Mouse (Mus musculus): ENCODE measurements around the gene Tox4. TPM values are rescaled to one million over a fixed set of nuclear protein-coding genes. Genes with fewer than 3 reads are reported as not detected.

Tox4 gene
- 10.3 and 13.9 TPM in 2 replicates for polyA plus RNA-seq (2012; ENCODE audit: insufficient read depth, insufficient read length, missing spikeins)

- Histone ChIP-seq H3K4me1 (ENCODE audit: control insufficient read depth, insufficient read depth, insufficient read length, low read length) (no peaks in the 10 kb centered on the region), H3K27ac (replicated peaks; ENCODE audit: low read depth, low read length) (peak within 1 kb of the TSS; percentile 76), H3K4me3 (ENCODE audit: insufficient read depth, low read depth, low read length) (peak within 1 kb of the TSS; percentile 85)
Observed at GRCm38 (mm10) chr14:52278932-52279746, at the start of gene Tox4, which contains the start of gene Rab2b. Gene Tox4, plus strand, starts transcription at chr14:52279146. Gene Rab2b, minus strand, starts transcription at chr14:52279545.

GRCm38 (mm10) chr14:52232249-52232648 is 46.7 kb upstream of the Tox4 start:
- Histone ChIP-seq H3K4me3 (ENCODE audit: insufficient read depth, low read depth, low read length) (no peak overlapping the region), H3K4me1 (ENCODE audit: control insufficient read depth, insufficient read depth, insufficient read length, low read length) (no peaks in the 10 kb centered on the region), H3K27ac (replicated peaks; ENCODE audit: low read depth, low read length) (no peak overlapping the region)

GRCm38 (mm10) chr14:52235165-52235564 is 43.8 kb upstream of the Tox4 start:
- no peak overlapping the region for H3K4me3 ChIP-seq (ENCODE audit: insufficient read depth, low read depth, low read length)
- H3K4me1 ChIP-seq (ENCODE audit: control insufficient read depth, insufficient read depth, insufficient read length, low read length), result no peaks in the 10 kb centered on the region
- no peak overlapping the region for H3K27ac ChIP-seq (replicated peaks; ENCODE audit: low read depth, low read length)

DNA sequence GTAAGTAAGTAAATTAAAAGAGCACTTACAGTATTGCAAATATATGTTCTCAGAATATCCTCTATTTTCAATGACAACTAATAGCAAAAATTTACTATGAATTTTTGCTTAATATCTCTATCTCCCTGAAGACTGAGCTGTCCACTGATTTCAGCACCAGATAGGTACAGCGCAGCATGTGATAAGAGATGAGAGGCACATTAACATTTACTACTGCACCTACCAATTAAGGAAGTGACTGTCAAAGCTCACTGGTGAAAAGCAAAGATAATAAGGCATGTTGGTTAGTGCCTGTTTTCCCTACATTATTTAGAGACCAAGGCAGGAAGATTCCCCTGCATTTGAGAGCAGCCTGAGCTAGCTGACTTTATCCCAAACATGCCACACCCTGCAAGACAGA is 42.7 kb upstream of the Tox4 start:
- H3K4me3 ChIP-seq (ENCODE audit: insufficient read depth, low read depth, low read length), result no peak overlapping the region
- no peak overlapping the region for H3K27ac ChIP-seq (replicated peaks; ENCODE audit: low read depth, low read length)
- H3K4me1 ChIP-seq (ENCODE audit: control insufficient read depth, insufficient read depth, insufficient read length, low read length), result no peaks in the 10 kb centered on the region

DNA sequence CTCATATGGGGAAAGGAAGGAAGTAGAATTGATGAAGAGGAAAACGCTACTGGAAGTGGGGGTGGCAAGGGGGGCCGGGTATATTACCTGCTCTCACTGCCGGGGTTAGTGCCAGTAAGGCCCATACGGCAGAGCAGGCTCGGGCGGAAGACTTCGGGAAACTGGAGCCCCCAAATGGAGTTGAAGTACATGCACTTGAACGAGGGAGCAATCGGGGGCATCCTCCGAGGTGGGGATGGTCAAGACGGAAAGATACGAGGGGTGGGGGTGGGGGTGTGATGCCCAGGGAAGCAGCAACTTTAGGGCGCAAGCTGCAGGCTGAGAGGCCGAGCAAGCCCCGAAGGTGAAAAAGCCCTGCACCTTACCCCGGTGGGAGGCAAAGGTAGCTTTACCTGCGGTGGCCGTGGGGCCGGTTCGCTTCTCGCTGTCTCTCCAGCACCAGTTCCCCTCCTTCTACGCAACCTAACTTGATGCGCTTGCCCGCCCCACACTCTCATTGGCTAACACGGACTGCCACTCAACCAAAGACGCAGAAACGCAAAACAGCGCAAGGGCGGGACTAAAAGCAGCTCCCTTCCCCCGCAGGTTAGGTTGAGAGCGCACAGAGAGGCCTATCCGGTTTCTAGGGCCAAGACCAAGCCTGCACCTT is 34.8 kb upstream of the Tox4 start:
- H3K27ac ChIP-seq (replicated peaks; ENCODE audit: low read depth, low read length), result no peak overlapping the region
- H3K4me3 ChIP-seq (ENCODE audit: insufficient read depth, low read depth, low read length), result peak overlapping the region; percentile 72
- H3K4me1 ChIP-seq (ENCODE audit: control insufficient read depth, insufficient read depth, insufficient read length, low read length), result no peaks in the 10 kb centered on the region

DNA sequence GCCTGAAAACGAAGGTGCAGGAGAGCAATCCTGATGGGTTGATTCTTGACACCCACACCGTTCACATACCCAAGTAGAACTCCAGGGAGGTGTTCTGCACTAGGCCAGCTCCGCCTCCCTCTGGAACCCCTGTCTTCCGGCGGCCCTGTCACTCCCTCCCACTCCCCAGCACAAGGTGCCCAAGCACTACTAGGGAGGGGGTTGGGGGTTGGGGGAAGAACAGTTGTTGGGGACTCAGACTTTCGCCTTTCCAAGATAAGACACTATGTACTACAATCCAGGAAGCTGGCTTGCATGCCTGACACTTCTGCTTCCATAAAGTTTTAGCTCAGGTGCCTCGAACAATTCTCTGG is 34.3 kb upstream of the Tox4 start:
- H3K4me1 ChIP-seq (ENCODE audit: control insufficient read depth, insufficient read depth, insufficient read length, low read length), result no peaks in the 10 kb centered on the region
- no peak overlapping the region for H3K27ac ChIP-seq (replicated peaks; ENCODE audit: low read depth, low read length)
- peak overlapping the region; percentile 56 for H3K4me3 ChIP-seq (ENCODE audit: insufficient read depth, low read depth, low read length)

DNA sequence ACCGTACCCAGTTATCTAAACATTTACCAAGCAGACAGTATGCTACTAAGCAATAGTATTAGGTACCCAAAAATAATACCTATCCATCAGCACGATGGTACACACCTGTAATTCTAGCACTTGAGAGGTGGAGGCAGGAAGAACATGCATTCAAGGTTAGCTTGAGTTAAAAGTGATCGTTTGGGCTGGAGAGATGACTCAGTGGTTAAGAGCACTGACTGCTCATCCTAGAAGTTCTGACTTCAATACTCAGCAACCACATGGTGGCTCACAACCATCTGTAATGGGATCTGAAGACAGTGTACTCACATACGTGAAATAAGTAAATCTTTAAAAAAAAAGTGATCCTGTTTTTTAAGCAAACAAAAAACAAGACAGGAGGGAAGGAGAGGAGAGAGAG is 32.8 kb upstream of the Tox4 start:
- no peaks in the 10 kb centered on the region for H3K4me1 ChIP-seq (ENCODE audit: control insufficient read depth, insufficient read depth, insufficient read length, low read length)
- no peak overlapping the region for H3K27ac ChIP-seq (replicated peaks; ENCODE audit: low read depth, low read length)
- H3K4me3 ChIP-seq (ENCODE audit: insufficient read depth, low read depth, low read length), result no peak overlapping the region

- H3K27ac ChIP-seq (replicated peaks; ENCODE audit: low read depth, low read length), result peak overlapping the region; percentile 41; the same call in 1 of the 2 replicates
- peaks cover 4% of the 10 kb centered on the region; the same call in 1 of the 2 replicates for H3K4me1 ChIP-seq (ENCODE audit: control insufficient read depth, insufficient read depth, insufficient read length, low read length)
- H3K4me3 ChIP-seq (ENCODE audit: insufficient read depth, low read depth, low read length), result peak overlapping the region; percentile 96
Observed at GRCm38 (mm10) chr14:52256311-52257175, 22.4 kb upstream of the Tox4 start.

DNA sequence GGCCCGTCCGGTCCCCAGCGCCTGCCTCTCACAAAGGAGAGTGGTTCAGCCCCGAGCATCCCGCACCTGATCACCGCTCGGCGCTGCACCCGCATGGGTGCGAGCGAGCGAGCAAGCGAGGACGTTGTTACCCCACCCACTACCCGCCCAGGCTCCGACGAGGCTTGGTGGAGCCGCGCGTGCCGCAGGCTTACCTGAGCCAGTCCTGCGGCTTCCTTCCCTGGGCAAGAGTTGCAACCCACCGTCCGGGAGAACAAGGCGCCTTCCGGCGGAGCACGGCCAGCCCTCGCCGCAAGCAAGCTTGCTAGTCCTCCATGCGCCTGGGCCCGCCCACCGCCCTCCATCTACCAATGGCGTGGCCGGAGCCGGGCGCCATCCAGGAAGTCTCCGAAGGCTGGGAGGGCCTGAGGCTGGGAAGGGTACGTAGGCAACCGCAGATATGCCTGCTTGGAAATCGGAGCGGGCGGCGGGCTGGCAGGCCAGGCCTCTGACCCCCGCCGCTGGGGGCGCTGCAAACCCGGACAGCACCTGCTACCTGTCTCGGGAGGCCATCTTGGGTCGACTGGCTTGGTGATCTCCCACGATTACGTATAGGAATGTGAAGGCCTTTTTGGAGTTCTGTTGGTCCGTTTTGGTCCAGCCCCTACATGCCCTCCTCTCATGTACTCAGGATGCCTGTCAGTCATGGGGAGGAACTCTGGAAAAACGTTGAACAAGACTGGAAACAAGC is 21.3 kb upstream of the Tox4 start, which contains the start of gene Chd8:
Chd8 (minus strand) TSS at position 297 of the 730 bp plus-strand sequence.
- Histone ChIP-seq H3K4me3 (ENCODE audit: insufficient read depth, low read depth, low read length) (peak within 1 kb of the TSS; percentile 96), H3K27ac (replicated peaks; ENCODE audit: low read depth, low read length) (peak within 1 kb of the TSS; percentile 41), H3K4me1 (ENCODE audit: control insufficient read depth, insufficient read depth, insufficient read length, low read length) (peaks cover 4% of the 10 kb centered on the region; the same call in 1 of the 2 replicates)

- no peak overlapping the region for H3K27ac ChIP-seq (replicated peaks; ENCODE audit: low read depth, low read length)
- no peaks in the 10 kb centered on the region for H3K4me1 ChIP-seq (ENCODE audit: control insufficient read depth, insufficient read depth, insufficient read length, low read length)
- H3K4me3 ChIP-seq (ENCODE audit: insufficient read depth, low read depth, low read length), result no peak overlapping the region
Observed at GRCm38 (mm10) chr14:52272781-52273180, 6.2 kb upstream of the Tox4 start.

GRCm38 (mm10) chr14:52277210-52277609 is 1.7 kb upstream of the Tox4 start:
- Histone ChIP-seq H3K4me3 (ENCODE audit: insufficient read depth, low read depth, low read length) (no peak overlapping the region), H3K4me1 (ENCODE audit: control insufficient read depth, insufficient read depth, insufficient read length, low read length) (no peaks in the 10 kb centered on the region), H3K27ac (replicated peaks; ENCODE audit: low read depth, low read length) (no peak overlapping the region)

DNA sequence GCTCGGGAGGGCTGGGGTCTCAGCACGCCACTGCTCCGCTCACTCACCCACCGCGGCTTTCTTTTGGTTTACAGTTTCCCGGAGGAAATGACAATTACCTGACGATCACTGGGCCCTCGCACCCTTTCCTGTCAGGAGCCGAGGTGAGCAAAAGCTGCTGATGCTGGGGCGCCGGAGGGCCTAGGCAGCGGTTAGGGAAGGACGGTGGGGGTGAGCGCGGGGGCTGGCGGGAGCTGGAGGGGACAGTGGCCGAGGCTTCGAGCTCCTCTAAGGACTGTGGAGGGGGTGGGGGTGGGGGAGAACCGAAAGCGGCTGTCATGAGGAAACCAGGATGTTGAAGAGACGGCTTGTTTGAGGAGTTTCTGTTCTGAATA is 788 bp downstream of the Tox4 start:
- Histone ChIP-seq H3K4me3 (ENCODE audit: insufficient read depth, low read depth, low read length) (peak overlapping the region; percentile 77), H3K27ac (replicated peaks; ENCODE audit: low read depth, low read length) (peak overlapping the region; percentile 64)

GRCm38 (mm10) chr14:52283629-52284028 is 4.7 kb downstream of the Tox4 start:
- Histone ChIP-seq H3K4me1 (ENCODE audit: control insufficient read depth, insufficient read depth, insufficient read length, low read length) (no peaks in the 10 kb centered on the region), H3K27ac (replicated peaks; ENCODE audit: low read depth, low read length) (no peak overlapping the region), H3K4me3 (ENCODE audit: insufficient read depth, low read depth, low read length) (no peak overlapping the region)

More for the DNA sequence above, 788 bp downstream of the Tox4 start:
- no peaks in the 10 kb centered on the region for H3K4me1 ChIP-seq (ENCODE audit: control insufficient read depth, insufficient read depth, insufficient read length, low read length)

DNA sequence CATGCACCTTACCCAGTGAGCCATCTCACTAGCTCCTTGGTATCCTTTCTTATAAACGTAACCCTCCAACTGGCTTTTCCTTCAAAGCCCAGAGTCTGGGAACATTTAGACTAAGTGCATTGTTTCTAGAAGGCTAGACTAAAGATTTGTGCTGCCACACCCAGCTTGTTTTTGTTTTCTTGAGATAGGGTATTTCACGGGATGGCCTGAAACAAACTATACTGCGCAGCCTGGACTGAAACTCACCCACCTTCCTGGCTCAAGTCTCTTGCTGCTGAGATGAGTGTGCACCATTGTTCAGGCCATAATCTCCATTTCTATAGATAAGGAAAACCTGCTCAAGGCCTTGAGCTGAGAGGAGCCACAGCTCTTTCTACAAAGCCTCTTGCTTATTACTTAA is 5.2 kb downstream of the Tox4 start:
- Histone ChIP-seq H3K27ac (replicated peaks; ENCODE audit: low read depth, low read length) (no peak overlapping the region), H3K4me3 (ENCODE audit: insufficient read depth, low read depth, low read length) (no peak overlapping the region)

More for the DNA sequence above, 5.2 kb downstream of the Tox4 start:
- H3K4me1 ChIP-seq (ENCODE audit: control insufficient read depth, insufficient read depth, insufficient read length, low read length), result no peaks in the 10 kb centered on the region

All from brown adipose tissue, adult 24 weeks (tissue).